Mouse (Mus musculus) lung, postnatal 4 days (tissue): Measurements from ENCODE around the gene Hist1h3d.
"Not testable (repeated sequence)": the region's sequence is repeated elsewhere in the genome, so short reads cannot be mapped to it uniquely, and the experiment has no call there.

Source experiments
- DNase-seq, 2 experiments: peaks; one replicate each; pipeline ENCODE4 v3.0.0; 2021

Hist1h3d gene

DNA sequence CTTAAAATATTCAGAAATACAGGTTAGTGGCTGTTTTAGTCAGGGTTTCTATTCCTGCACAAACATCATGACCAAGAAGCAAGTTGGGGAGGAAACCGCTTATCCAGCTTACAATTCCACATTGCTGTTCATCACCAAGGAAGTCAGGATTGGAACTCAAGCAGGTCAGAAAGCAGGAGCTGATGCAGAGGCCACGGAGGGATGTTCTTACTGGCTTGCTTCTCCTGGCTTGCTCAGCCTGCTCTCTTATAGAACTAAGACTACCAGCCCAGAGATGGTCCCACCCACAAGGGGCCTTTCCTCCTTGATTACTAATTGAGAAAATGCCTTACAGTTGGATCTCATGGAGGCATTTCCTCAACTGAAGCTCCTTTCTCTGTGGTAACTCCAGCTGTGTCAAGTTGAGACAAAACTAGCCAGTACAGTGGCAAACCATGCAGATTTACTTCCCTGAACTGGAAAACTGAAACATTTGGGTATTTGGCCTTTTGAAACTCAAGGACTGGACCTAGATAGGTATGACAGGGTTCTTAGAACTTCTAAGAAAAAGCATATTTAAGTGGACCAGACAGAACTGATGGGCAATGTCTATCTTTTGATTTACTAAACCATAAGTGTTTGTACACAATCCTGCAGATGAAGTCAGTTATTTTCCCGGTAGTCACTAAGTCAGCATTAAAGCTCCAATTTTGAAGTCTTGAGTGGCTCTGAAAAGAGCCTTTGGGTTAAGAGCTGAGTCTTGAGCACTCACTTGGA, 33.2 kb upstream of the Hist1h3d start:
- not testable (repeated sequence) for DNase-seq

DNA sequence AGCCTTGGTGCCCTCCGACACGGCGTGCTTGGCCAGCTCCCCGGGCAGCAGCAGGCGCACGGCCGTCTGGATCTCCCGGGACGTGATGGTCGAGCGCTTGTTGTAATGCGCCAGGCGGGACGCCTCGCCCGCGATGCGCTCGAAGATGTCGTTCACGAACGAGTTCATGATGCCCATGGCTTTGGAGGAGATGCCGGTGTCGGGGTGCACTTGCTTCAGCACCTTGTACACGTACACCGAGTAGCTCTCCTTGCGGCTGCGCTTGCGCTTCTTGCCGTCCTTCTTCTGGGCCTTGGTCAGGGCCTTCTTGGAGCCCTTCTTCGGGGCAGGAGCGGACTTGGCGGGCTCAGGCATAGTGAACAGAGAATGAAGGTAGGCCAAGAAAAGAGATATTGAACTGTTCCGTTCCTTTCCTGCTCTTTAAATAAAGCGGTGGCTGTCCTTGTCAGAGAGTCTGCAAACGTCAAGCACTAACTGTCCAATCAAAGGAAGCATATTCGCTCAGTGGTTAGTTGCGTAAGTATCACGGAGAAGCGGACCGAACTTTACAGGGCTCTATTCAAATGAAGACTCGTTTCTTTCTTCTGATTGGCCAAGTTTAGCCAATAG, 32.5 kb upstream of the Hist1h3d start, which contains the start of gene Hist1h2bh:
Gene Hist1h2bh (minus strand): TSS at position 394 of the 609 bp plus-strand sequence.
- peak; percentile 66 to 72 for DNase-seq

DNA sequence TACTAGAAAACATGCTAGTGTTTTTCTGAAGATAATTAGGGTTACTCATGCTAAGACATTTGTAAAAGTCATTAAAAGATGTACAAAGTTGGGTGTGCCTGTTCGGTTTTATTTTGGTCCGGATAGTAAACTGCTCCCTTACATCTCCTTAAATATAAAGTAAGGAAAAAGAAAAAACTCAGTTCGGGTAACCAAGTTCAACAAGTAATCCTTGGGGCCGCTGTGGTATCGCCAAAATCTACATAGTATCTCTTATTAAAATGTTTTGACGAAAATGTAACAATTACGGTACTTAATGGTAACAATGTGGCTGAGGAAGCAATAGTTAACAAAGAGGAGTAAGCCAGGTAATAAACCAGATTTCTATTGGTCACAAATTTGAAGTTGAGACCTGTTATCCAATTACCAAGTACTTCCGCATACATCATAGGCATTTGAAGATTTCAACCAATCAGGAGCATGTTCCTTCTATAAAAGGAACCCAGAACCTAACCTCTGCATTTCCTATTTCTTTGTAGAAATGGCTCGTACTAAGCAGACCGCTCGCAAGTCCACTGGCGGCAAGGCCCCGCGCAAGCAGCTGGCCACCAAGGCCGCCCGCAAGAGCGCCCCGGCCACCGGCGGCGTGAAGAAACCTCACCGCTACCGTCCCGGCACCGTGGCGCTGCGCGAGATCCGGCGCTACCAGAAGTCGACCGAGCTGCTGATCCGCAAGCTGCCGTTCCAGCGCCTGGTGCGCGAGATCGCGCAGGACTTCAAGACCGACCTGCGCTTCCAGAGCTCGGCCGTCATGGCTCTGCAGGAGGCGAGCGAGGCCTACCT, 31.4 kb upstream of the Hist1h3d start, which contains the start of gene Hist1h3f:
Gene Hist1h3f (plus strand): TSS at position 88 of the 822 bp plus-strand sequence.
- peak; percentile 78 to 80 for DNase-seq

- DNase-seq, result peak in 1 of 2 experiments; percentile 26
Measured at GRCm38 (mm10) chr13:23544787-23545120, 30.8 kb upstream of the Hist1h3d start.

GRCm38 (mm10) chr13:23546694-23547093, 28.9 kb upstream of the Hist1h3d start:
- DNase-seq, result no peak

- DNase-seq, result no peak
Measured at GRCm38 (mm10) chr13:23550761-23551145, 24.8 kb upstream of the Hist1h3d start.

DNA sequence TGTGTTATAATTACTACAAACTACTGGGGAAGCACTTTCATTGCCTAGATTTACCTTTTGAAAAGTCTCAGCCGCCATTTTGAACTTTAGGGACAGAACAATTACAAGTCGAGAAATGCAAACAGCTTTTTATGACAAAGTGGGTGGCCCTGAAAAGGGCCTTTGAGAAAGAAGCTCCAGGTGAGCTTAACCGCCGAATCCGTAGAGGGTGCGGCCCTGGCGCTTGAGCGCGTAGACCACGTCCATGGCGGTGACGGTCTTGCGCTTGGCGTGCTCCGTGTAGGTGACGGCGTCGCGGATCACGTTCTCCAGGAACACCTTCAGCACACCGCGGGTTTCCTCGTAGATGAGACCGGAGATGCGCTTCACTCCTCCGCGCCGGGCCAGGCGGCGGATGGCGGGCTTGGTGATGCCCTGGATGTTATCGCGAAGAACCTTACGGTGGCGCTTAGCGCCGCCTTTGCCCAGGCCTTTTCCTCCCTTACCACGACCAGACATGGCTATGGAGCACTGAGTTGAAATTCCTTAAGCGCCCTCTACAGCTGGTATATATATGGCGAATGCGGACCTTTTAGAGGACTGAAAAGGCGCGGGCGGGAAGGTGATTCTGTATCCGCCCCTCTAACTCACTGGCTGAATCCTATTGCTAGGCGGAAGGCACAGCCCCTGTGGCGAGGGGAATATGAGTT, 24.3 kb upstream of the Hist1h3d start, which contains the start of gene Hist1h4f:
Gene Hist1h4f (minus strand): TSS at position 503 of the 689 bp plus-strand sequence.
- DNase-seq, result peak; percentile 92 to 93

DNA sequence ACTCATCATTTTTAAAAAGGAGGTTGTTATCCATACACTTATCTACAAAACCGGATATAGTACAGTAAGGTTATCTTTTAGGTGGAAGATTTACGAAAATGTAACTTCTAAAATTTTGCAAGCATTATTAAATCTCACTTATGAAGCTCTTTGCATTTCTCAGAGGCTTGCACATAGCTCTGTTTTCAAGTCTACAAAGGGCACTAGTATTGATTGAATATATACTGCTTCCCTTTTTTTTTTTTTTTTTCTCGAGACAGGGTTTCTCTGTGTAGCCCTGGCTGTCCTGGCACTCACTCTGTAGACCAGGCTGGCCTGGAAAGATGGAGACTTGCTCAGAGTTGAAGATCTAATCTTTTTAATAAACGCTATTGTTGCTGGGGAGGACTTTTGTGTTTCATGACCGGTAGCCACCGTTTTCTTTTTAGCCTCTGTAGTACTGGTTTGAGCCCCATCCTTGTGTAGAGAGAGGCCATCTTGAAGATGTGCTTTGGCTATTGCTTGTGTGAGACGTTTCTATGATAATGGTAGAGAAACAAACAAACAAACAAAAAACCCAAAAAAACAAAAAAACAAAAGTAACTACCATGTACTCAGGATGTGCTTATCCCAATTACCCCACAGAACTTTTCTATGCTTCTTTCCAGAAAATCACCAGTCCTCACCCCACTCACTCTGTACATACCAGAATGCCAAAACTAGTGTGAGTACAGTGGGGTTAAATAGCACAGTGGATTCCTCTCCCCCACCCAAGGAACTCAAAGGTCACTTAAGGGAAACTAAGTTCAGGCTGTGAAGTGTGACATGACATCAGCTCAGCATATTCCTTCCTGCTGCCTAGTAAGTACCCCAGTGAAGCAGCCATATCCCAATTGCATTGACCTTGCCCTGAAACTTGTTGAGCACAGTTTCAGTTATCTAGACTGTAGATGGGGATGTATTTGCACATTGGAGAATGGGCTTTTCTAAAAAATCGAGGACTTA, 23.3 kb upstream of the Hist1h3d start:
- no peak for DNase-seq

DNA sequence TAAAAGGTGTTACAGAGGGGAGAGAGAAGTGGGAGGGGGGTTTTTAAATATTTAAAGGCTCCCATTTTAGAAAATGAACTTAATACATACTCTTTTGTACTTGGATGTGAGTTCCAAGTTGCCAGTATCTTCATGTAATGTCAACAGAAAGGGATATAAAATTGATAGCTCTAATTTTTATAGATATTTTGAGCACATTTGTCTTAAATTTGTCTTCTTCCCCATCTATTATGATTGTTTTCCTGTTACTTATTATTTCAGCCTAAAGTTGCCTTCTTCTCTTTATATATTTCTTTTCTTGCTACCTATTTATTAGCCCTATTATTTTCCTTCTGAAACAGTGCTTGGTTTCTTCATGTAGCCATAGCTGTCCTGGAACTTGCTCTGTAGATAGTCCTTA, 22.6 kb upstream of the Hist1h3d start, which contains the start of gene Hist1h1d:
Gene Hist1h1d (plus strand): TSS at position 301 of the 400 bp plus-strand sequence.
- DNase-seq, result no peak

DNA sequence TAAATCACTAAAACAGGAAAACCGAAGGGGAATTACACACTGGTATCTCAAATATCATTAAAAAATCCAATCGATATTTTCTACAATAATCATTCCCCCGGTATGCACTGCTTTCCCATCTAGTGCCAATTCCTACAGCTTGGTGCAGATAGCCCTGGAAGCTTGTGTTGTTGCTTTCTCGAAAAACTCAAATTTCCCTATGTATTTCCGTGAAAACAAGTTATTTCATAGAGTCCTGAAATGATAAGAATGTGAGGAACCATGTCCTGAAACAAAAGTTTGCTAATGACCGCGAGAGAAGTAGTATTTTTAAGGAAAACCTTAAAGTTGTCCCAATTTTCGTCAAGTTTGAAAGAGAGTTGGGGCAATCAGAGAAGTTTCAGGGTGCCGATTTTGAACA, 21.2 kb upstream of the Hist1h3d start:
- no peak for DNase-seq

- peak; percentile 82 to 83 for DNase-seq
Measured at GRCm38 (mm10) chr13:23554925-23555838, 20.4 kb upstream of the Hist1h3d start.

- DNase-seq, result peak; percentile 45 to 78
Measured at GRCm38 (mm10) chr13:23555839-23556416, 19.6 kb upstream of the Hist1h3d start.

GRCm38 (mm10) chr13:23556906-23557305, 18.7 kb upstream of the Hist1h3d start:
- DNase-seq, result no peak

- not testable (repeated sequence) for DNase-seq
Measured at GRCm38 (mm10) chr13:23560699-23561098, 14.9 kb upstream of the Hist1h3d start.

DNA sequence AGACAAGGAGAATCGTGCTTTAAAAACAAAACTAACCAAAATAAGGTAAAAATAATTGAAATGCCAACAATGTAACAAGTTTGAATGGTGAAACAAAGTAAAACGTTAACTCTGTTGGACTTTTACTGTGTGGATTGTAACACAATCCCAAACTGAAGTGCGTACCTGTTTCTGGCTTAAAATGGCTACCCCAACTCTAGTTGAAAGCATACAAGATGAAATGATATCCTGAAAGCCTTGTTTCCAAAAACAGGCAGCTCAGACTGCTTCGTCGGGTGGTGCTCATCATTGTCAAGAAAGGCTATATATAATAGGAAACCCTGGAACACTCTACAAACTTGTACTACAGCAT, 14.1 kb upstream of the Hist1h3d start:
- DNase-seq, result not testable (repeated sequence)

GRCm38 (mm10) chr13:23561883-23562659, 13.5 kb upstream of the Hist1h3d start, which contains the start of gene Hist1h3e:
Gene Hist1h3e (minus strand): TSS chr13:23562369.
- peak; percentile 95 to 96 for DNase-seq

- DNase-seq, result peak in 1 of 2 experiments; percentile 52
Measured at GRCm38 (mm10) chr13:23562699-23563462, 12.7 kb upstream of the Hist1h3d start.

GRCm38 (mm10) chr13:23564482-23564881, 11.1 kb upstream of the Hist1h3d start:
- DNase-seq, result no peak
